ENCODE assay signal across 28 mouse cellular contexts in genomic region chr9:17508744-17509143, GRCm38 (mm10).
DNase-seq lines count a peak whose midpoint lies in the region; ATAC-seq and TF ChIP-seq lines count a peak whose summit lies in the region.
"Had no signal": no experiment of that assay in that cellular context is flagged by ENCODE, and none has a peak within 500 bp of the region (broad histone marks: within the 10 kb centered on the region; RNA-seq: fewer than 3 reads in every experiment).

No protein-coding gene starts in this region.

- no peaks in the 10 kb centered on the region for H3K27me3 ChIP-seq in lung, embryonic 14.5 days (ENCODE audit: insufficient read depth, low read length)
- H3K27me3 ChIP-seq in lung, postnatal 0 days (replicated peaks; ENCODE audit: insufficient read depth, low read length) = no peaks in the 10 kb centered on the region
- no peaks in the 10 kb centered on the region for H3K27me3 ChIP-seq in intestine, embryonic 15.5 days (replicated peaks)
- no peaks in the 10 kb centered on the region for H3K27me3 ChIP-seq in stomach, embryonic 16.5 days (ENCODE audit: control insufficient read depth, insufficient read depth, low read length)
- H3K27me3 ChIP-seq: embryonic facial prominence, embryonic 15.5 days; forebrain, embryonic 13.5 days; heart, embryonic 13.5 days; hindbrain, embryonic 15.5 days; limb, embryonic 13.5 days; neural tube, embryonic 15.5 days had no signal

- H3K27ac ChIP-seq in lung, embryonic 14.5 days (ENCODE audit: low read depth) = no peak overlapping the region
- no peak overlapping the region for H3K27ac ChIP-seq in lung, postnatal 0 days (ENCODE audit: low read length)
- H3K27ac ChIP-seq in intestine, embryonic 15.5 days = no peak overlapping the region
- no peak overlapping the region for H3K27ac ChIP-seq in stomach, embryonic 16.5 days (ENCODE audit: low read length)
- no peak overlapping the region for H3K27ac ChIP-seq in left cerebral cortex, adult 2 months
- H3K27ac ChIP-seq: embryonic facial prominence, embryonic 15.5 days; forebrain, embryonic 13.5 days; heart, embryonic 13.5 days; hindbrain, embryonic 10.5 days; hindbrain, embryonic 15.5 days; limb, embryonic 13.5 days; neural tube, embryonic 15.5 days had no signal

- H3K4me2 ChIP-seq in lung, embryonic 14.5 days = no peak overlapping the region
- H3K4me2 ChIP-seq in lung, postnatal 0 days (replicated peaks; ENCODE audit: low read depth, low read length) = no peak overlapping the region
- no peak overlapping the region for H3K4me2 ChIP-seq in intestine, embryonic 15.5 days (replicated peaks)
- no peak overlapping the region for H3K4me2 ChIP-seq in stomach, embryonic 16.5 days (ENCODE audit: low read depth, low read length)
- H3K4me2 ChIP-seq: embryonic facial prominence, embryonic 15.5 days; forebrain, embryonic 13.5 days; heart, embryonic 13.5 days; hindbrain, embryonic 15.5 days; limb, embryonic 13.5 days; liver, embryonic 11.5 days; neural tube, embryonic 15.5 days had no signal

- H3K9ac ChIP-seq in lung, embryonic 14.5 days = no peak overlapping the region
- H3K9ac ChIP-seq in lung, postnatal 0 days (replicated peaks; ENCODE audit: low read depth) = no peak overlapping the region
- no peak overlapping the region for H3K9ac ChIP-seq in intestine, embryonic 15.5 days
- H3K9ac ChIP-seq in stomach, embryonic 16.5 days (ENCODE audit: low read length) = no peak overlapping the region
- H3K9ac ChIP-seq: embryonic facial prominence, embryonic 15.5 days; forebrain, embryonic 13.5 days; heart, embryonic 13.5 days; hindbrain, embryonic 15.5 days; limb, embryonic 13.5 days; neural tube, embryonic 15.5 days had no signal

- H3K4me1 ChIP-seq in lung, embryonic 14.5 days (ENCODE audit: insufficient read depth) = no peaks in the 10 kb centered on the region
- no peaks in the 10 kb centered on the region for H3K4me1 ChIP-seq in lung, postnatal 0 days (ENCODE audit: insufficient read depth, low read depth, low read length)
- H3K4me1 ChIP-seq in intestine, embryonic 15.5 days (replicated peaks) = no peaks in the 10 kb centered on the region
- no peaks in the 10 kb centered on the region for H3K4me1 ChIP-seq in stomach, embryonic 16.5 days (ENCODE audit: control insufficient read depth, insufficient read depth, low read length)
- H3K4me1 ChIP-seq: embryonic facial prominence, embryonic 15.5 days; forebrain, embryonic 13.5 days; heart, embryonic 13.5 days; hindbrain, embryonic 10.5 days; hindbrain, embryonic 15.5 days; limb, embryonic 13.5 days; neural tube, embryonic 15.5 days had no signal

- peak; percentile 1 for DNase-seq in lung, embryonic 14.5 days
- DNase-seq in lung, postnatal 0 days (ENCODE audit: low spot score) = no peak
- peak; percentile 66 for DNase-seq in ES-CJ7 (ENCODE audit: low read depth, low spot score)
- DNase-seq in left cerebral cortex, adult 2 months (ENCODE audit: extremely low spot score in 1 of 2, low spot score in 2 of 2) = no peak
- no peak for DNase-seq in heart, postnatal 25 days (ENCODE audit: low spot score)
- DNase-seq: adrenal gland, postnatal 25 days; cerebellum, adult 11-12 months; cerebellum, adult 9-11 months; gastrocnemius, postnatal 10 days; heart, postnatal 10 days; kidney, adult 9 months; kidney, postnatal 10 days; layer of hippocampus, adult 9-11 months; lung, postnatal 10 days; midbrain, embryonic 14.5 days; right cerebral cortex, postnatal 25 days; spleen, adult 18-20 months had no signal

- intact Hi-C loops in left cerebral cortex, adult 2 months (cut with DNase I) = no loop called here
- intact Hi-C loops in heart, postnatal 25 days (cut with DNase I) = no loop called here

- no peak for ATAC-seq in lung, embryonic 14.5 days (ENCODE audit: insufficient read depth)
- no peak for ATAC-seq in lung, postnatal 0 days
- peak; percentile 66 for ATAC-seq in intestine, embryonic 15.5 days
- ATAC-seq in stomach, embryonic 16.5 days (ENCODE audit: insufficient read depth, low FRiP score) = peak; percentile 50; the same call in 1 of the 2 replicates
- ATAC-seq: forebrain, embryonic 13.5 days; inflammation-experienced regulatory T-cells, adult 6 months had no signal

- WGBS in lung, embryonic 14.5 days = 51% methylated on average over 5 of the region's 5 CpGs
- 53% methylated on average over 5 of the region's 5 CpGs for WGBS in lung, postnatal 0 days
- WGBS in intestine, embryonic 15.5 days = 47% methylated on average over 5 of the region's 5 CpGs
- WGBS in stomach, embryonic 16.5 days = 49% methylated on average over 5 of the region's 5 CpGs

- H3K36me3 ChIP-seq in lung, embryonic 14.5 days (ENCODE audit: insufficient read depth) = no peaks in the 10 kb centered on the region
- no peaks in the 10 kb centered on the region for H3K36me3 ChIP-seq in lung, postnatal 0 days (ENCODE audit: insufficient read depth, low read length)
- no peaks in the 10 kb centered on the region for H3K36me3 ChIP-seq in intestine, embryonic 15.5 days
- no peaks in the 10 kb centered on the region for H3K36me3 ChIP-seq in stomach, embryonic 16.5 days (ENCODE audit: control insufficient read depth, insufficient read depth, low read length)
- H3K36me3 ChIP-seq: embryonic facial prominence, embryonic 15.5 days; heart, embryonic 13.5 days; hindbrain, embryonic 10.5 days; hindbrain, embryonic 15.5 days; limb, embryonic 13.5 days; neural tube, embryonic 15.5 days had no signal

- H3K4me3 ChIP-seq in lung, embryonic 14.5 days (ENCODE audit: low read depth, low read length) = no peak overlapping the region
- H3K4me3 ChIP-seq in lung, postnatal 0 days (ENCODE audit: low read depth, low read length) = no peak overlapping the region
- H3K4me3 ChIP-seq in intestine, embryonic 15.5 days (replicated peaks) = no peak overlapping the region
- no peak overlapping the region for H3K4me3 ChIP-seq in stomach, embryonic 16.5 days (replicated peaks; ENCODE audit: low read length)
- no peak overlapping the region for H3K4me3 ChIP-seq in left cerebral cortex, adult 2 months
- H3K4me3 ChIP-seq: embryonic facial prominence, embryonic 15.5 days; forebrain, embryonic 13.5 days; heart, embryonic 13.5 days; hindbrain, embryonic 10.5 days; hindbrain, embryonic 15.5 days; limb, embryonic 13.5 days; neural tube, embryonic 15.5 days had no signal

- TF ChIP-seq EP300 in lung, postnatal 0 days (IDR thresholded peaks at IDR 0.05) = no peak

- no peak for TF ChIP-seq CTCF in lung, embryonic 14.5 days (IDR thresholded peaks at IDR 0.05; ENCODE audit: low read depth)
- TF ChIP-seq CTCF in lung, postnatal 0 days (IDR thresholded peaks at IDR 0.05) = no peak
- no peak for TF ChIP-seq CTCF in left cerebral cortex, adult 2 months (IDR thresholded peaks at IDR 0.05)

- no peaks in the 10 kb centered on the region for H3K9me3 ChIP-seq in lung, embryonic 14.5 days (ENCODE audit: low read depth, low read length)
- H3K9me3 ChIP-seq in lung, postnatal 0 days (ENCODE audit: low read length) = no peaks in the 10 kb centered on the region
- no peaks in the 10 kb centered on the region for H3K9me3 ChIP-seq in intestine, embryonic 15.5 days
- H3K9me3 ChIP-seq in stomach, embryonic 16.5 days (replicated peaks; ENCODE audit: control insufficient read depth, low read length) = no peaks in the 10 kb centered on the region
- H3K9me3 ChIP-seq: embryonic facial prominence, embryonic 15.5 days; forebrain, embryonic 13.5 days; heart, embryonic 13.5 days; hindbrain, embryonic 10.5 days; hindbrain, embryonic 15.5 days; limb, embryonic 13.5 days; neural tube, embryonic 15.5 days had no signal

Comparison
In these comparisons a context has a peak if more than half of its experiments do, and no peak if none do; other contexts are left out.
1. DNase-seq: peak in lung, embryonic 14.5 days (single experiment) and ES-CJ7 (single experiment); none in lung, postnatal 0 days (single experiment), left cerebral cortex, adult 2 months (0 of 2) and heart, postnatal 25 days (single experiment).
2. ATAC-seq: peak in intestine, embryonic 15.5 days (single experiment) and stomach, embryonic 16.5 days (single experiment); none in lung, embryonic 14.5 days (single experiment) and lung, postnatal 0 days (single experiment).